Mouse (Mus musculus) olfactory bulb, adult 2 months (tissue): ENCODE results near the gene Mthfd1l.

Source experiments
- CTCF ChIP-seq: fragments of 200-500 bp; IDR thresholded peaks from 2 replicates; pipeline ENCODE4 v1.5.1; 2012; ENCODE audit warnings: low read depth, mild to moderate bottlenecking, low read length, moderate library complexity; ENCODE audit not compliant: insufficient read depth
- POLR2A ChIP-seq: fragments of 200-500 bp; IDR thresholded peaks from 2 replicates; pipeline ENCODE4 v1.6.1; 2012; ENCODE audit warnings: mild to moderate bottlenecking, low read depth, low read length, moderate library complexity; ENCODE audit not compliant: insufficient read depth

DNA sequence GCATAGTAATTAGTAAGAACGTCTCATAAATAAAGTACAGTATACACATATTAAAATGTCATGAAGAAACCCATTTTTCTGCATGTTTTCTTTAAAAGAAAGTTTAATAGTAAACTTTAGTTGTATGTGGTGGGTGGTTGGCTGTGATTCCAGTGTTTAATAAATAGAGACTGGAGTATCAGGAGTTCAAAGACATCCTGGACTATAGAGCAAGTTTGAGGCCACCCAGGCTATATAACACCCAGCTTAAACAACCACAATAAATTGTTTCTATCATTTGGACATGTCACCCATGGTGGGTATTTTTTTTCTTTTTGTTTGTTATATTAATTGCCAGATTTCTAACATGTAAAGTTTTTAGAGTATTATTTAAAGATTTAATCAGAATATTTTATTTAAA is 81.7 kb downstream of the Mthfd1l start:
- TF ChIP-seq POLR2A: no peak
- TF ChIP-seq CTCF: no peak
